Mouse (Mus musculus) G1E (cell line): ENCODE data around the gene Carns1. TPM values are rescaled to one million over a fixed set of nuclear protein-coding genes. Genes with fewer than 3 reads are reported as not detected.

Source experiments
- ATAC-seq: 2 replicates; pipeline ENCODE4 v1.8.0; 2016; ENCODE audit warnings: mild to moderate bottlenecking; ENCODE audit not compliant: insufficient number of reproducible peaks, poor library complexity, low FRiP score, severe bottlenecking; ENCODE audit errors: extremely low read depth
- DNase-seq: peaks from one replicate; pipeline ENCODE4 v3.0.0; 2012; ENCODE audit warnings: low spot score
- H3K27me3 ChIP-seq: 2 replicates; pipeline ENCODE4 v1.6.1; 2012; ENCODE audit warnings: mild to moderate bottlenecking, low read length, inconsistent platforms; ENCODE audit not compliant: insufficient read depth
- H3K36me3 ChIP-seq: replicated peaks from 2 replicates; pipeline ENCODE3; 2012; ENCODE audit warnings: mild to moderate bottlenecking, inconsistent platforms
- H3K4me1 ChIP-seq: 2 replicates; pipeline ENCODE4 v1.6.1; 2012; ENCODE audit warnings: low read depth, low read length, inconsistent platforms, mixed read lengths; ENCODE audit not compliant: insufficient read depth
- H3K4me3 ChIP-seq: 2 replicates; pipeline ENCODE4 v1.5.1; 2012; ENCODE audit warnings: low read depth, mild to moderate bottlenecking, inconsistent platforms, low read length, moderate library complexity, mixed read lengths
- H3K9me3 ChIP-seq: replicated peaks from 2 replicates; pipeline ENCODE4 v1.6.1; 2012; ENCODE audit warnings: inconsistent platforms
- CTCF ChIP-seq: IDR thresholded peaks from 2 replicates; pipeline ENCODE4 v1.5.1; 2012; ENCODE audit warnings: low read depth, low read length, inconsistent platforms, mixed read lengths
- GATA1 ChIP-seq: IDR thresholded peaks from 2 replicates; pipeline ENCODE4 v1.6.1; 2012; ENCODE audit warnings: borderline replicate concordance, low read length, inconsistent platforms, mixed read lengths
- GATA2 ChIP-seq: IDR thresholded peaks from 2 replicates; pipeline ENCODE4 v1.6.1; 2012; ENCODE audit warnings: low read depth, low read length, inconsistent platforms, borderline replicate concordance
- POLR2AphosphoS5 ChIP-seq: IDR thresholded peaks from 2 replicates; pipeline ENCODE4 v1.6.1; 2012; ENCODE audit warnings: low read depth, low read length, inconsistent platforms; ENCODE audit not compliant: insufficient replicate concordance
- TAL1 ChIP-seq: conservative IDR thresholded peaks from 2 replicates; pipeline ENCODE4 v1.6.1; 2012; ENCODE audit warnings: low read depth, low read length, inconsistent platforms, mixed read lengths
- polyA plus RNA-seq: library from polyadenylated mRNA; stranded (reverse); fragments of >175 nt; gene quantifications from 2 replicates; pipeline ENCODE4 v1.2.3, GENCODE M21; 2012
- total RNA-seq, 2 experiments: library from RNA; stranded (forward) in 1 of 2; stranded (reverse) in 1 of 2; fragments of 200-1000 nt in 1 of 2; fragments of >200 nt in 1 of 2; fragmentation: Nextera tagmentation in 1 of 2; gene quantifications; 2 replicates each; pipeline ENCODE4 v1.2.3; 2014 to 2017

Carns1 gene
- total and polyA plus RNA-seq, 3 experiments, result 0.48 to 1.2 (median 0.55) TPM

GRCm38 (mm10) chr19:4181892-4182291 is 6.6 kb upstream of the Carns1 start:
- Histone ChIP-seq H3K4me3 (no peak overlapping the region), H3K9me3 (no peaks in the 10 kb centered on the region), H3K27me3 (peaks cover 17% of the 10 kb centered on the region), H3K4me1 (peaks cover 26% of the 10 kb centered on the region), H3K36me3 (peaks cover 53% of the 10 kb centered on the region)
- ATAC-seq, result no peak
- DNase-seq, result no peak
- TF ChIP-seq POLR2AphosphoS5, result no peak
- TF ChIP-seq TAL1, result no peak
- TF ChIP-seq GATA2, result no peak
- no peak for TF ChIP-seq GATA1
- no peak for TF ChIP-seq CTCF

GRCm38 (mm10) chr19:4180411-4180810 is 5.1 kb upstream of the Carns1 start:
- DNase-seq, result no peak
- Histone ChIP-seq H3K36me3 (peaks cover 38% of the 10 kb centered on the region), H3K9me3 (no peaks in the 10 kb centered on the region), H3K27me3 (peaks cover 28% of the 10 kb centered on the region), H3K4me1 (peaks cover 21% of the 10 kb centered on the region), H3K4me3 (no peak overlapping the region)
- ATAC-seq, result no peak
- no peak for TF ChIP-seq CTCF
- TF ChIP-seq POLR2AphosphoS5, result no peak
- TF ChIP-seq GATA1, result no peak
- TF ChIP-seq GATA2, result no peak
- no peak for TF ChIP-seq TAL1

- Histone ChIP-seq H3K9me3 (no peaks in the 10 kb centered on the region), H3K36me3 (no peaks in the 10 kb centered on the region), H3K4me3 (no peak overlapping the region), H3K27me3 (peaks cover 60% of the 10 kb centered on the region), H3K4me1 (peaks cover 32% of the 10 kb centered on the region)
- ATAC-seq, result no peak
- TF ChIP-seq GATA1, result no peak
- TF ChIP-seq POLR2AphosphoS5, result no peak
- TF ChIP-seq TAL1, result no peak
- TF ChIP-seq CTCF, result no peak
- TF ChIP-seq GATA2, result no peak
- DNase-seq, result no peak
Measured at GRCm38 (mm10) chr19:4172925-4173324, 2.4 kb downstream of the Carns1 start.

GRCm38 (mm10) chr19:4171393-4172290 is 3.6 kb downstream of the Carns1 start:
- TF ChIP-seq POLR2AphosphoS5 (no peak), GATA2 (no peak)
- H3K36me3 ChIP-seq, result no peaks in the 10 kb centered on the region
- no peak overlapping the region for H3K4me3 ChIP-seq
- peaks cover 53% of the 10 kb centered on the region for H3K27me3 ChIP-seq
- no peaks in the 10 kb centered on the region for H3K9me3 ChIP-seq
- ATAC-seq (no peak), DNase-seq (no peak)
- H3K4me1 ChIP-seq, result peaks cover 35% of the 10 kb centered on the region

GRCm38 (mm10) chr19:4170723-4171392 is 4.4 kb downstream of the Carns1 start:
- no peak overlapping the region for H3K4me3 ChIP-seq
- no peak for TF ChIP-seq CTCF
- no peak for TF ChIP-seq GATA2
- TF ChIP-seq GATA1, result no peak
- TF ChIP-seq POLR2AphosphoS5, result no peak
- no peak for TF ChIP-seq TAL1
- H3K27me3 ChIP-seq, result peaks cover 49% of the 10 kb centered on the region
- H3K9me3 ChIP-seq, result no peaks in the 10 kb centered on the region
- no peak for DNase-seq
- H3K4me1 ChIP-seq, result peaks cover 38% of the 10 kb centered on the region
- no peak for ATAC-seq
- H3K36me3 ChIP-seq, result no peaks in the 10 kb centered on the region

- Histone ChIP-seq H3K4me3 (peak overlapping the region; percentile 70), H3K4me1 (peaks cover 35% of the 10 kb centered on the region), H3K27me3 (peaks cover 39% of the 10 kb centered on the region), H3K9me3 (no peaks in the 10 kb centered on the region), H3K36me3 (no peaks in the 10 kb centered on the region)
- TF ChIP-seq GATA1 (no peak), TAL1 (no peak), CTCF (no peak), POLR2AphosphoS5 (no peak), GATA2 (no peak)
- DNase-seq (no peak), ATAC-seq (no peak)
Measured at GRCm38 (mm10) chr19:4169810-4170209, 5.5 kb downstream of the Carns1 start.

- H3K36me3 ChIP-seq, result no peaks in the 10 kb centered on the region
Measured at GRCm38 (mm10) chr19:4169378-4169784, 5.9 kb downstream of the Carns1 start.

More at GRCm38 (mm10) chr19:4169378-4169784, 5.9 kb downstream of the Carns1 start:
- peaks cover 39% of the 10 kb centered on the region for H3K4me1 ChIP-seq
- H3K9me3 ChIP-seq, result no peaks in the 10 kb centered on the region
- ATAC-seq (peak; percentile 97), DNase-seq (peak; percentile 99)
- H3K27me3 ChIP-seq, result peaks cover 34% of the 10 kb centered on the region
- peak overlapping the region; percentile 70 for H3K4me3 ChIP-seq
- TF ChIP-seq POLR2AphosphoS5 (no peak), GATA1 (no peak), CTCF (0 out of 2 replicates have a peak, but pooled peaks have one; percentile 18), GATA2 (no peak), TAL1 (no peak)
